Mouse (Mus musculus): ENCODE measurements at regions not wholly inside any gene's neighbourhood (a gene's known extent, or its start where the extent isn't known, plus 50 kb on each side); places are given as distances from the start of the nearest gene placed in this dataset.
A peak's percentile ranks its signal among the peaks of the same experiment; 100 is the strongest.

GRCm38 (mm10) chr7:137864912-137865311 lies 427.5 kb downstream of the Glrx3 start:
- Histone ChIP-seq H3K4me2 (no peak overlapping the region), H3K27me3 (no peaks in the 10 kb centered on the region), H3K9ac (no peak overlapping the region), H3K27ac (no peak overlapping the region), H3K9me3 (no peaks in the 10 kb centered on the region), H3K36me3 (no peaks in the 10 kb centered on the region), H3K4me3 (no peak overlapping the region), H3K4me1 (replicated peaks) (peaks cover 17% of the 10 kb centered on the region)
- ATAC-seq (ENCODE audit: low FRiP score), result no peak
- 33% methylated on average over 4 of the region's 4 CpGs for WGBS

GRCm38 (mm10) chr7:137865457-137865856 lies 428.0 kb downstream of the Glrx3 start:
- Histone ChIP-seq H3K9ac (0 out of 2 replicates have a peak overlapping the region, but pooled peaks have one; percentile 24), H3K36me3 (no peaks in the 10 kb centered on the region), H3K27ac (no peak overlapping the region), H3K4me3 (no peak overlapping the region), H3K9me3 (no peaks in the 10 kb centered on the region), H3K27me3 (no peaks in the 10 kb centered on the region), H3K4me2 (no peak overlapping the region), H3K4me1 (replicated peaks) (peaks cover 17% of the 10 kb centered on the region)
- no peak for ATAC-seq (ENCODE audit: low FRiP score)
- 29% methylated on average over 7 of the region's 7 CpGs for WGBS

GRCm38 (mm10) chr7:137866880-137867279 lies 429.5 kb downstream of the Glrx3 start:
- no peak overlapping the region for H3K4me3 ChIP-seq
- peaks cover 17% of the 10 kb centered on the region for H3K4me1 ChIP-seq (replicated peaks)
- H3K9me3 ChIP-seq, result no peaks in the 10 kb centered on the region
- no peak overlapping the region for H3K4me2 ChIP-seq
- H3K36me3 ChIP-seq, result no peaks in the 10 kb centered on the region
- no peak for ATAC-seq (ENCODE audit: low FRiP score)
- no peak overlapping the region for H3K9ac ChIP-seq
- H3K27me3 ChIP-seq, result no peaks in the 10 kb centered on the region
- 51% methylated on average over 6 of the region's 6 CpGs for WGBS
- H3K27ac ChIP-seq, result no peak overlapping the region

DNA sequence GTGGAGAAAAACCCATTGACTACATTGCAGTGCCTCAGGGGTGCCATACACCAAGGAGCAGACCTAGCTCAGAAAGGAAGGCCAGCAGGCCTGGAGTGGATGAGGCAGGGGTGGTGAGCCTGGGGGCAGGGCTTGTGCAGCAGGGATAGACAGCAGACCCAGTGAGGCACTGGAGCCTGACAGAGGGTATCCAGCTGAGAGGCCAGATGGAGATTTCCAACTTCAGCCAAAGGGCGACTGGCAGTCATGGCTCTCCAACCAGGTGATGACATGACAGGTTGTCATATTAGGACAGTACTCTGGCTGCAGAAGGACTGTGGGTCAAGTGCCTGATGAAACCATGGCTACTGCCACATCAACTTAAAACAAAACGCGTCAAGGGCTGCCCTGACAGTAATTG lies 431.1 kb downstream of the Glrx3 start:
- peaks cover 17% of the 10 kb centered on the region for H3K4me1 ChIP-seq (replicated peaks)
- H3K9ac ChIP-seq, result no peak overlapping the region
- H3K36me3 ChIP-seq, result no peaks in the 10 kb centered on the region
- H3K27me3 ChIP-seq, result no peaks in the 10 kb centered on the region
- no peak overlapping the region for H3K4me3 ChIP-seq
- no peaks in the 10 kb centered on the region for H3K9me3 ChIP-seq
- WGBS, result 76% methylated on average over 3 of the region's 3 CpGs
- no peak overlapping the region for H3K27ac ChIP-seq
- no peak overlapping the region for H3K4me2 ChIP-seq
- no peak for ATAC-seq (ENCODE audit: low FRiP score)

DNA sequence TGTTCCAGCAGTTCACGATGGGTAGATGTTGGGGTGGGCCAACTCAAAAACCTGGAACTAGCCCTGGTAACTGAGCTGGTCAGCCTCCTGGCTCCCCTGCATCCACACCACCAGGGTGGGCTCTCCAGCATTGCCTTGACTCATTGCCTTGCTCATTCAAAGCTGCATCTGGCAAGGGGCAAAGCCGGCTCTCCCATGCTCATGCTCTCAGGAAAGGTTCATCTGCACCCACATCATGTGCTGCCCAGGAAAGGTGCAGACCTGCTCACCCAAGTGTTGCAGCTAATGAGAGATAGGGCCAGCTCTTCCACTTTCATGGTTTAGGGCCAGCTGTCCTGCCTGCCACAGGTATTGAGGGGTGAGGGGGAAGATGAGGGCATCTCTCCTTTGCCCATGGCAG lies 437.9 kb downstream of the Glrx3 start:
- no peak overlapping the region for H3K27ac ChIP-seq

GRCm38 (mm10) chr7:137879296-137879695 lies 441.9 kb downstream of the Glrx3 start:
- H3K27me3 ChIP-seq, result no peaks in the 10 kb centered on the region
- 82% methylated on average over 12 of the region's 12 CpGs for WGBS
- ATAC-seq (ENCODE audit: low FRiP score), result no peak
- no peak overlapping the region for H3K4me2 ChIP-seq
- H3K4me1 ChIP-seq (replicated peaks), result peaks cover 6% of the 10 kb centered on the region
- no peak overlapping the region for H3K4me3 ChIP-seq
- no peaks in the 10 kb centered on the region for H3K36me3 ChIP-seq
- no peak overlapping the region for H3K27ac ChIP-seq
- no peaks in the 10 kb centered on the region for H3K9me3 ChIP-seq
- H3K9ac ChIP-seq, result no peak overlapping the region

More for the DNA sequence above, 437.9 kb downstream of the Glrx3 start:
- no peaks in the 10 kb centered on the region for H3K36me3 ChIP-seq
- H3K4me3 ChIP-seq, result no peak overlapping the region
- H3K9me3 ChIP-seq, result no peaks in the 10 kb centered on the region
- no peaks in the 10 kb centered on the region; the same call in 1 of the 2 replicates for H3K4me1 ChIP-seq (replicated peaks)
- WGBS, result 94% methylated on average over 2 of the region's 2 CpGs
- H3K9ac ChIP-seq, result no peak overlapping the region
- ATAC-seq (ENCODE audit: low FRiP score), result no peak
- no peaks in the 10 kb centered on the region for H3K27me3 ChIP-seq
- H3K4me2 ChIP-seq, result no peak overlapping the region

DNA sequence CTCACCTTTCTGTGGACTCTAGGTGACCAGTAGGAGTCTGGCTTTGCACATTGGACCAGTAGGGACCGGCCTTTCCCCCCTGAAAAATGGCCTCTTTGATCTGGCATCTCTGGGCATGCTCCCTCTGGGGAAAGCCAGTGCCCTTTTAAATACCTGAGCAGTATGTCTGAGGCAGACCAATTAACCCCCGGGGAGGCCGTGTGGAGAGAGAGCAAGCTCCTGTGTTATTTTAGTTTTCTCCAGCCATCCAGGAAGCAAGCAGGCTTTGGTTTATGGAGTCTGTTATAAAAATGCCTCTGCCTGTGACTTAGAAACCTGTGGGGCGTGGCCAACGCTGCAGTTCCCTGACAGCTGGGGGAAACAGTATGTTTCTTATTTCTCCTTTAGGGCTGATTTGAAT lies 445.5 kb downstream of the Glrx3 start:
- Histone ChIP-seq H3K4me2 (no peak overlapping the region), H3K9ac (no peak overlapping the region), H3K4me3 (no peak overlapping the region), H3K27me3 (no peaks in the 10 kb centered on the region), H3K27ac (no peak overlapping the region), H3K4me1 (replicated peaks) (peaks cover 6% of the 10 kb centered on the region), H3K36me3 (no peaks in the 10 kb centered on the region), H3K9me3 (no peaks in the 10 kb centered on the region)
- 53% methylated on average over 5 of the region's 5 CpGs for WGBS
- no peak for ATAC-seq (ENCODE audit: low FRiP score)

DNA sequence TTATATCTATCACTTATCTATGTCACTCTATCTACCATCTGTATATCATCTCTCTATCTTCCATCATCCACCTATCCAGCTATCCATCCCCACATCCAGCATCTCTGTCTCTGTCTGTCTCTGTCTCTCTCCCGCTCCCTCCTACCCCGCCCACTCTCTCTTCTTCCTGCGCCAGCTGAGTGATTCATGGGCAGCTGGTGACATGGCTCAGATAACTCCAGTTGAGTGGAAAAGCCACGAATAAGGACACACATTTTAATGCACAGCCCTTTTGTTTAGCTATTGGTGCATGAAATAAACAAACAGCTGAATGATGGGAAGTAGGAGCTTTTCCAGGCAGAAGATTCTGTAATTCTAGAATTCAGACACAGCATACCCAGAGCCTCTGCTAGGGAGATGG lies 446.3 kb downstream of the Glrx3 start:
- no peak for ATAC-seq (ENCODE audit: low FRiP score)

DNA sequence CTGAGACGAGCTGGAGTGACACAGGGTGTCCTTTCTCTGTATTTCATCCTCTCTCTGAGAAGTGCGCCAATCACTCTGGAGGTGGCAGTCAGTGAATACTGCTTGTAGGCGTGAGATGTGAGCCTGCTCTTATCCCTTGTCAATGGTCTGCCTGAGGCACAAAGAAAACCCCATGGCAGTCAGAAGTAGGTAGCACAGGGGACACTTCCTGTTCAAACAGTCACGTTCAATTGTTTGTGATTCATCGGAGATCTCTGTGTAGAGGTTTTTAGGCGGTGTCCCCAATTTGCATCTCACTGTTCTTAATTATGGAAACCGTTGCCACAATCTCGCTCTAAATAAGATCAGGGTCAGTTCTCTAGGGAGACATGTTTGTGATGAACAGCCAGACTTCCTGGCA lies 447.7 kb downstream of the Glrx3 start:
- Histone ChIP-seq H3K4me3 (no peak overlapping the region), H3K36me3 (no peaks in the 10 kb centered on the region), H3K4me2 (no peak overlapping the region), H3K4me1 (replicated peaks) (peaks cover 6% of the 10 kb centered on the region), H3K9ac (no peak overlapping the region), H3K9me3 (no peaks in the 10 kb centered on the region), H3K27ac (no peak overlapping the region), H3K27me3 (no peaks in the 10 kb centered on the region)
- no peak for ATAC-seq (ENCODE audit: low FRiP score)
- 55% methylated on average over 8 of the region's 8 CpGs for WGBS

More for the DNA sequence above, 446.3 kb downstream of the Glrx3 start:
- no peak overlapping the region for H3K4me3 ChIP-seq
- no peak overlapping the region for H3K27ac ChIP-seq
- H3K4me2 ChIP-seq, result no peak overlapping the region
- H3K9ac ChIP-seq, result no peak overlapping the region
- no peaks in the 10 kb centered on the region for H3K27me3 ChIP-seq
- no peaks in the 10 kb centered on the region for H3K9me3 ChIP-seq
- WGBS, result 66% methylated on average over 4 of the region's 4 CpGs
- peaks cover 6% of the 10 kb centered on the region for H3K4me1 ChIP-seq (replicated peaks)
- no peaks in the 10 kb centered on the region for H3K36me3 ChIP-seq

DNA sequence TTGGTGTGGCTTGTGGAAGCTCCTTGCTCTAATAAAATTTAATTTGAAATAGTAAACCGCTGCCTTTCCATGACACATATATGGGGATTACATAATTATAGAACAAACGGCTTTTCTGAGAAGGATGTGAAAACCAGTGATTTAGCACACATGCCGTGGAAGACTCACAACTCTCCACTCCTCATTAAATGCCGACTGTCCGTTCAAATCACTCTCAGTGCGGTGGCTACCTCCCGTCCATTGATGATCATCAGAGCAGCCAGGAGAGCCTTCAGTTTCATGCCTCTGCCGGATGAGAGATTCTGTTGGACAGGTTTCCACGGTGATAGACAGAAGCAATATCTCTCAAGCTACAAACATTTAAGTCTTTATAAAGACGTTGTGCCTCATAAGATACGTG lies 451.3 kb downstream of the Glrx3 start:
- whole genome bisulfite sequencing, result 76% methylated on average over 11 of the region's 11 CpGs
- Histone ChIP-seq H3K36me3 (no peaks in the 10 kb centered on the region), H3K27me3 (no peaks in the 10 kb centered on the region), H3K9me3 (no peaks in the 10 kb centered on the region), H3K4me1 (replicated peaks) (no peaks in the 10 kb centered on the region; the same call in 1 of the 2 replicates), H3K4me3 (no peak overlapping the region), H3K27ac (no peak overlapping the region), H3K9ac (no peak overlapping the region), H3K4me2 (no peak overlapping the region)
- no peak for ATAC-seq (ENCODE audit: low FRiP score)

- H3K27ac ChIP-seq, result no peak overlapping the region
Measured at GRCm38 (mm10) chr7:137906424-137907060, 469.1 kb downstream of the Glrx3 start.

DNA sequence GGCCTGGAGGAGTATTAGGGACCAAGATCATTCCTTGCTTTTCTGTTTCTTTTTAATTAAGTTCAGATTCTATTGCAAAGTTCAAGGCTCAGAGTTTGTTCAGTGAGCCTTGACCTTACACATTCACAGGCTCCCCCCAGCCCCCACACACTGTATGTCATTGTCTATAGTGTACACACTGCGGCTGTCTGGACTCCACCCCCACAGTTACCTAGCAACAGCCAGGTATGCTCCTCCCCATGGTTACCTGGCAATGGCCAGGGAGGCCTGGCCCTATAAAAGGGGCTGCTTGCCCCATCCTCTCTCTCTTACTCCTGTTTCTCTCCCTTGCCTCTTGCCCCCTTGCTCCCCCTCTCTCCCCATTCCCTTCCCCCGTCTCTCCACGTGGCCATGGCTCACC lies 472.0 kb downstream of the Glrx3 start:
- no peak for ATAC-seq (ENCODE audit: low FRiP score)
- Histone ChIP-seq H3K36me3 (no peaks in the 10 kb centered on the region), H3K4me1 (replicated peaks) (peaks cover 20% of the 10 kb centered on the region), H3K27ac (no peak overlapping the region), H3K9me3 (no peaks in the 10 kb centered on the region), H3K4me2 (no peak overlapping the region), H3K9ac (no peak overlapping the region), H3K4me3 (no peak overlapping the region), H3K27me3 (0 out of 2 replicates have a peak, but pooled peaks cover 8% of the 10 kb centered on the region)
- WGBS, result 43% methylated on average over 3 of the region's 3 CpGs

More at GRCm38 (mm10) chr7:137906424-137907060, 469.1 kb downstream of the Glrx3 start:
- whole genome bisulfite sequencing, result 25% methylated on average over 9 of the region's 9 CpGs
- peak; percentile 73 for ATAC-seq (ENCODE audit: low FRiP score)
- Histone ChIP-seq H3K27me3 (0 out of 2 replicates have a peak, but pooled peaks cover 8% of the 10 kb centered on the region), H3K4me1 (replicated peaks) (peaks cover 20% of the 10 kb centered on the region), H3K36me3 (no peaks in the 10 kb centered on the region), H3K9me3 (no peaks in the 10 kb centered on the region), H3K4me3 (no peak overlapping the region), H3K9ac (no peak overlapping the region), H3K4me2 (no peak overlapping the region)

DNA sequence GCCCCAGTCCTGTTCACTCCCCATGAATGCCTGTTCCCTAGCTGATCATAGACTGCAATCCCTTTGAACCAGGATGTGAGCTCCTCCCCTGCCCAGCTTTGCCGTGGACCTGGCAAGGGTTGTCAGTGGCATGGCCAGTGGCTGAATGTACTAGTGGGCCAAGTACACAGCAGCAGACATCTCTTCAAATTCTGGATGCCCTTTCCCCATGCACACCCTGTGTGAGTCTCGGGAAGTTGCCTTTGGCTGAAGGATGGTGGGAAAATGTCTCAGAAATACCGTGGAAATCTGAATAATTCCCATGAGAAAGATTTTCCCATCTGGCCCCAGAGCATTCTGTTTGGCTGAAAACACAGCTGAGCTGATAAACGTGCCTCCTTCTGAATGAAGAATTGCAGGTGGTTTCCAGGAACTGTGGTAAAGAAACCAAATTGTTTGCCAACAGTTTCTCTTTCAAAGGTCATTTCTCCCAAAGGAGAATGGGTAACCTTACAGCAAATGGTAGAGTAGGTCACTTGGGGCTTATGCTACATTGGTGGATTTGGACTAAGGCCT lies 476.2 kb downstream of the Glrx3 start:
- Histone ChIP-seq H3K4me3 (no peak overlapping the region), H3K9ac (no peak overlapping the region), H3K9me3 (no peaks in the 10 kb centered on the region), H3K4me1 (replicated peaks) (no peaks in the 10 kb centered on the region; the same call in 1 of the 2 replicates), H3K36me3 (no peaks in the 10 kb centered on the region), H3K27me3 (0 out of 2 replicates have a peak, but pooled peaks cover under 1% of the 10 kb centered on the region), H3K4me2 (no peak overlapping the region), H3K27ac (no peak overlapping the region)
- ATAC-seq (ENCODE audit: low FRiP score), result no peak
- 61% methylated on average over 4 of the region's 4 CpGs for WGBS
